Mouse (Mus musculus) hindbrain, embryonic 11.5 days (tissue): ENCODE data around the gene Gm21244. TPM values are rescaled to one million over a fixed set of nuclear protein-coding genes. Genes with fewer than 3 reads are reported as not detected.
"Not testable (repeated sequence)": the region's sequence is repeated elsewhere in the genome, so short reads cannot be mapped to it uniquely, and the experiment has no call there.

Experiments used
- ATAC-seq: fragments of 200-750 bp; cut with Nextera tagmentation; 2 replicates; pipeline ENCODE4 v1.8.0; 2017; ENCODE audit warnings: mild to moderate bottlenecking, moderate TSS enrichment, moderate library complexity; ENCODE audit not compliant: low FRiP score
- DNase-seq: peaks from one replicate; pipeline ENCODE4 v3.0.0-alpha.2; 2015; ENCODE audit warnings: low spot score
- H3K27ac ChIP-seq: fragments of 300-500 bp; sonication (generic); 2 replicates; pipeline ENCODE4 v1.5.1; 2014; ENCODE audit warnings: mild to moderate bottlenecking, low read depth, low read length
- H3K27me3 ChIP-seq: fragments of 300-500 bp; sonication (generic); 2 replicates; pipeline ENCODE4 v1.6.1; 2014; ENCODE audit warnings: mild to moderate bottlenecking, low read length, moderate library complexity, mixed read lengths; ENCODE audit not compliant: control insufficient read depth, insufficient read depth
- H3K36me3 ChIP-seq: fragments of 300-500 bp; sonication (generic); 2 replicates; pipeline ENCODE4 v1.6.1; 2014; ENCODE audit warnings: mild to moderate bottlenecking, low read length, moderate library complexity, mixed read lengths; ENCODE audit not compliant: control insufficient read depth, insufficient read depth
- H3K4me1 ChIP-seq: fragments of 300-500 bp; sonication (generic); replicated peaks from 2 replicates; pipeline ENCODE4 v1.6.1; 2014; ENCODE audit warnings: low read length, mixed read lengths; ENCODE audit not compliant: control insufficient read depth, insufficient read depth
- H3K4me2 ChIP-seq: fragments of 300-500 bp; sonication (generic); replicated peaks from 2 replicates; pipeline ENCODE4 v1.6.1; 2014; ENCODE audit warnings: mild to moderate bottlenecking, low read depth, low read length
- H3K4me3 ChIP-seq: fragments of 300-500 bp; sonication (generic); 2 replicates; pipeline ENCODE4 v1.5.1; 2014; ENCODE audit warnings: low read depth, low read length
- H3K9ac ChIP-seq: fragments of 300-500 bp; sonication (generic); 2 replicates; pipeline ENCODE4 v1.6.1; 2014; ENCODE audit warnings: low read depth, low read length
- H3K9me3 ChIP-seq: fragments of 300-500 bp; sonication (generic); 2 replicates; pipeline ENCODE4 v1.6.1; 2016; ENCODE audit warnings: low read length; ENCODE audit not compliant: control insufficient read depth
- WGBS: fragments of 180-500 bp; shearing (Covaris S2); extraction: QIAGEN DNeasy Blood & Tissue Kit; methylation state at CpG from one replicate; pipeline ENCODE4 v1.1.7; 2014; 5-methylcytosine and 5-hydroxymethylcytosine counted together
- polyA plus RNA-seq: library from polyadenylated mRNA; unstranded; fragments of >200 nt; fragmentation: Nextera tagmentation; extraction: Ambion mirVana; gene quantifications from 2 replicates; pipeline ENCODE4 v1.2.1, GENCODE M21; 2014

The Gm21244 gene
- not detected in 2 replicates for polyA plus RNA-seq

DNA sequence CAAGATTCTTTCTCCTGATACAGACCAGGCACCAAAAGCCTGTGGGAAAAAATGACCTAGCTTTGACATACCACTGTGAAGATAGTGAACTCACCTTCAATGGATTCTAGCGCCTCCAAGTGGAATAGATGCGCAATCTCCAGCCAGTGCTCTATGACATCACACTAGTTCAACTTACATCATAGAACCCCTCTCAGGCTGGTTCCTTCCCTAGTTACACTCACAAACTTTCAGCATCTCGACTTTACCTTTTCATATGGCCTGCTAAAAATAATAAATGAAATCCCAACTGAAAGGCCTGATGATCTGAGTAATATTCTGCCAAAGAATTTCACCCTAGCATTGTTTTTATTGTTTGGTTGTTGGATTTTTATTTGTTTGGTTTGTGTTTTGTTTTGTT lies at the start of gene Gm21244:
TSS of gene Gm21244 (minus strand) at position 101 of the 400 bp plus-strand sequence.
- not testable (repeated sequence) for H3K4me3 ChIP-seq, H3K27ac ChIP-seq, H3K27me3 ChIP-seq, ATAC-seq, H3K4me1 ChIP-seq, H3K9ac ChIP-seq, H3K9me3 ChIP-seq, H3K36me3 ChIP-seq, DNase-seq, H3K4me2 ChIP-seq
- no CpG with 5 or more reads among the region's 3 CpGs for WGBS

Other genes starting within 250 kb of the Gm21244 start
- gene Gm28998, start 84.5 kb upstream of the Gm21244 start, polyA plus RNA-seq = not detected in 2 replicates
- gene Gm21788, start 235.7 kb upstream of the Gm21244 start, polyA plus RNA-seq = not detected in 2 replicates